Mouse (Mus musculus) neural tube, embryonic 13.5 days (tissue): Measurements from ENCODE around the gene Cyp3a59. TPM values are rescaled to one million over a fixed set of nuclear protein-coding genes. Genes with fewer than 3 reads are reported as not detected.
"Not testable (repeated sequence)": the region's sequence is repeated elsewhere in the genome, so short reads cannot be mapped to it uniquely, and the experiment has no call there.

Source experiments
- ATAC-seq: fragments of 200-750 bp; cut with Nextera tagmentation; 2 replicates; pipeline ENCODE4 v1.8.0; 2017; ENCODE audit warnings: low read depth, mild to moderate bottlenecking, moderate TSS enrichment, moderate library complexity
- H3K27ac ChIP-seq: fragments of 300-500 bp; sonication (generic); replicated peaks from 2 replicates; pipeline ENCODE4 v1.5.1; 2015; ENCODE audit warnings: moderate library complexity, mild to moderate bottlenecking, inconsistent platforms
- H3K27me3 ChIP-seq: fragments of 300-500 bp; sonication (generic); 2 replicates; pipeline ENCODE4 v1.6.1; 2015; ENCODE audit warnings: mild to moderate bottlenecking, inconsistent platforms
- H3K36me3 ChIP-seq: fragments of 300-500 bp; sonication (generic); 2 replicates; pipeline ENCODE4 v1.6.1; 2015; ENCODE audit warnings: mild to moderate bottlenecking, inconsistent platforms
- H3K4me1 ChIP-seq: fragments of 300-500 bp; sonication (generic); replicated peaks from 2 replicates; pipeline ENCODE4 v1.6.1; 2015; ENCODE audit warnings: inconsistent platforms
- H3K4me2 ChIP-seq: fragments of 300-500 bp; sonication (generic); 2 replicates; pipeline ENCODE4 v1.6.1; 2015; ENCODE audit warnings: inconsistent platforms, mild to moderate bottlenecking, moderate library complexity
- H3K4me3 ChIP-seq: fragments of 300-500 bp; sonication (generic); 2 replicates; pipeline ENCODE4 v1.5.1; 2015; ENCODE audit warnings: mild to moderate bottlenecking, inconsistent platforms
- H3K9ac ChIP-seq: fragments of 300-500 bp; sonication (generic); 2 replicates; pipeline ENCODE4 v1.6.1; 2015; ENCODE audit warnings: moderate library complexity, mild to moderate bottlenecking, inconsistent platforms
- H3K9me3 ChIP-seq: fragments of 300-500 bp; sonication (generic); 2 replicates; pipeline ENCODE4 v1.6.1; 2016; ENCODE audit warnings: inconsistent platforms
- WGBS: fragments of 180-500 bp; shearing (Covaris S2); methylation state at CpG from one replicate; pipeline ENCODE4 v1.1.7; 2015; 5-methylcytosine and 5-hydroxymethylcytosine counted together
- polyA plus RNA-seq: library from polyadenylated mRNA; unstranded; fragments of >200 nt; fragmentation: Nextera tagmentation; extraction: Ambion mirVana; gene quantifications from 2 replicates; pipeline ENCODE4 v1.2.1, GENCODE M21; 2015

The Cyp3a59 gene
- not detected in 2 replicates for polyA plus RNA-seq

DNA sequence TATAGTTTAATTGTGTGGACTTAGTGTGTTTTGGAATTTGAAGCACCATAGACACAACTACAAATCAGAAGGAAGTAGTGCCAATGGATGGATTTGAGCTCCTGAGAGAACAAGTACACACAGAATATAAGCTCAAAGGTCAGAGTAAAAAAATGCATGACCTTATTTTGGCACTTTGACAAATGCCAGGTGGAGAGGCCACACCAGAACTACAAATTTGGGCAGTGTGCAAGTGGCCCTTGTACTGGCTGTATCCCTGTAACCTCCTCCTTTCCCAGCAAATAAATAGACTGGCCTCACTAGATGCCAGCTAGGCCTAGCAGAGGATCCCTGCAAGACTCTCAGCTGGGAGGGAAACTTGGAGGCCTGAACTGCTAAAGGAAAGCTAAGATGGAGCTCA, at the start of gene Cyp3a59:
Gene Cyp3a59, plus strand, starts transcription at position 313 of the 400 bp plus-strand sequence.
- not testable (repeated sequence) for H3K27ac ChIP-seq, H3K4me3 ChIP-seq, H3K36me3 ChIP-seq, H3K27me3 ChIP-seq, H3K4me1 ChIP-seq, H3K9ac ChIP-seq, H3K4me2 ChIP-seq, ATAC-seq
- H3K9me3 ChIP-seq: peaks cover 15% of the 10 kb centered on the region

DNA sequence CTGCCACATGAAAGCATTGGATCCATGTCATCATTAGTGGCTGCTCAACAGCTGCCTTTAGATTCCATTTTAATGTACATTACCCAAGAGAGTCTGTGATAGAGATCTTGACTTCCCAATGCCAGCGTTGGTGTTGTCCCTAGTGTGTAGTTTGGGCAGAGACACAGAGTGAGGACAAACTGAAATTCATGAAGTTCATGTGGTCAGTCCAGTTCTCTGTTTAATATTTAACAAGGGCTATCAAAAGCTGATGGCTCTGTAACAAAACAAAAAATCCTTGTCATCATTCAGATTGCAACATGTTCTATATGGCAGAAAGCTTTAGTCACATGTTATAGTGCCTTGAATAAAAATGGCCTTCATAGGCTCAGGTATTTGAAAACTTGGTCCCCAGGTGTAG, 9.0 kb upstream of the Cyp3a59 start:
- Histone ChIP-seq H3K36me3 (no peaks in the 10 kb centered on the region), H3K27ac (no peak overlapping the region), H3K9ac (no peak overlapping the region), H3K4me1 (no peaks in the 10 kb centered on the region), H3K9me3 (peaks cover 24% of the 10 kb centered on the region), H3K4me2 (no peak overlapping the region), H3K4me3 (no peak overlapping the region), H3K27me3 (no peaks in the 10 kb centered on the region)
- 56% methylated on average over 1 of the region's 1 CpGs for WGBS
- ATAC-seq: no peak

DNA sequence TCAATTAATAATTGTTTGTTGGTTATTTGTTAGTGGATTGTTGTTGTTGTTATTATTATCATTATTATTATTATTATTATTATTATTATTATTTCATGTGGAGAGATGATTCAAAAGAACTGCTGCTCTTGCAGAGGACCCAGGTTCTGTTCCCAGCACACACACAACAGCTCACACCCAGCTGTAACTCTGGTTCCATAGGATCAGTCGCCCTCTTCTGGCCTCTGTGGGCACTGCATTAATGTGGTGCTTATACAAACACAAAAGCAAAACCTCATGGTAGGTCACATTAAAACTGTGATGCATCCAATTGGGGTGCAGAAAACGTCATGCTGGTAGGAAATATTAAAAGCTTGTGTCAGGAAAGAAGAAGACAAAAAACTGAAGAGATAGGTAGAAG, 68.8 kb downstream of the Cyp3a59 start:
- WGBS: 55% methylated on average over 2 of the region's 2 CpGs
- H3K9me3 ChIP-seq: peaks cover 4% of the 10 kb centered on the region; the same call in 1 of the 2 replicates
- H3K9ac ChIP-seq: no peak overlapping the region
- no peaks in the 10 kb centered on the region for H3K27me3 ChIP-seq
- no peak overlapping the region for H3K27ac ChIP-seq
- no peak overlapping the region for H3K4me3 ChIP-seq
- ATAC-seq: no peak
- no peaks in the 10 kb centered on the region for H3K4me1 ChIP-seq
- H3K4me2 ChIP-seq: no peak overlapping the region
- H3K36me3 ChIP-seq: no peaks in the 10 kb centered on the region

DNA sequence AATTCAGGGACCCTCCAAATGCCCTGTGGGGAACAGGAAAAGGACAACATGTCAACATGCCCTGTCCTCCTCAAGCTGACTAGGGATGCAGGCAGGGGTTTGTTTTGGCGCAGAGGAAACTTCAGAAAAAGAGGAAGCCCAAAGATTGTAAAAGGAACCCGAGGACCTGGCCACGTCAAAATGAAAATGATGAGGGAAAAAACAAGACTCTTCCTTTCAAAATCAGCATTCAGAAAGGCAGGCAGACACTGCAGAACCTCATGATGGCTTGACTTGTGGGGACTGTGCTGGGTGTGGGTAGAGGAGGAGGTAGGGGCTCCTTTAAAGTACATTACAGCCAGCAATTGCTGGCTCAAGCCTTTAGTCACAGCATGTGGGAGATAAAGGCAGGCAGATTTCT, 71.4 kb downstream of the Cyp3a59 start:
- Histone ChIP-seq H3K4me2 (no peak overlapping the region), H3K27me3 (no peaks in the 10 kb centered on the region), H3K4me3 (no peak overlapping the region), H3K27ac (no peak overlapping the region), H3K9ac (no peak overlapping the region), H3K9me3 (peaks cover 4% of the 10 kb centered on the region; the same call in 1 of the 2 replicates), H3K36me3 (no peaks in the 10 kb centered on the region), H3K4me1 (no peaks in the 10 kb centered on the region)
- whole genome bisulfite sequencing: 75% methylated on average over 3 of the region's 3 CpGs
- ATAC-seq: no peak

DNA sequence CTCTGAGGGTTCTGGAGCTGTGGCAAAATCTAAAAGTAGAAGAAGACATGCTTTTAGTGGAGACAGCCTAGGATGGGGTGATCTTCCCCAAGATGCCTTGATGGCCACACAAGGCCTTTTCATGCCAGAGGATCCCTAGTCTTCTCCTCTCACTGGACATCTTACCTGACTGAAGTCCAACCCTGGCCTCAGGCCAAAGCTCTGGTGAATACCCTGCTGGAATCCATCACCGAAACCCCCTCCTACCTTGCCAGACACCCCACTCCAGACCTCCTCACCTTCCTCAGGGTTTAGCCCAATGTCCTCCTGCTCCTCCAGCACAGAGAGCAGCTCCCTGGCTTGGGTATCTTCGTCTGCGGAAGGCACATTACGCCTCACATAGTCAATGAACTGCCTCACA, 79.3 kb downstream of the Cyp3a59 start:
- WGBS: 96% methylated on average over 4 of the region's 4 CpGs

DNA sequence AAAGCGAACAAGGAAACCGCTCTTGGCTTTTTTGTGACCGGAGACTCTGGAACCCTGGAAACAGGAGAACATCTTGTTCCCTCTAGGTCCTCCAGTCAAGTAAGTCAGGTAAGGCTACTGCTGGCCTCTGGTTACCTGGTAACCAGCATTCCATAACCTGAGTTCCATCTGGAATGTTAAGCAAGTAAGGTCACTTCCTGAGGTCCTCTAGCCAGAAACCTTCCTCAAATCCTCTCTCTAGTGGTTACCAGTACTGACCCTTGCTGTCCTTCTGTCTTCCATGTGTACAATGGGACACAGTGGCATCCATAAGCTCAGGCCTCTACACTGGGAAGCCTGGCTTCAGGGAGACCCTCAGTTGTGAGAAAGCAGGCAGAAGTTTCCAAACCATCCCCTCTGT, 81.4 kb downstream of the Cyp3a59 start, which contains the start of gene Gm5565:
Gene Gm5565, minus strand, starts transcription at position 101 of the 400 bp plus-strand sequence.
- H3K4me1 ChIP-seq, H3K36me3 ChIP-seq, H3K9ac ChIP-seq, H3K4me2 ChIP-seq, H3K27ac ChIP-seq, H3K27me3 ChIP-seq, H3K4me3 ChIP-seq, ATAC-seq: not testable (repeated sequence)
- peaks cover 15% of the 10 kb centered on the region; the same call in 1 of the 2 replicates for H3K9me3 ChIP-seq
- 92% methylated on average over 3 of the region's 3 CpGs for WGBS

More for the DNA sequence above, 79.3 kb downstream of the Cyp3a59 start:
- not testable (repeated sequence) for H3K9ac ChIP-seq, H3K4me3 ChIP-seq, H3K27ac ChIP-seq, H3K36me3 ChIP-seq, H3K4me1 ChIP-seq, H3K4me2 ChIP-seq, H3K27me3 ChIP-seq, ATAC-seq
- peaks cover 15% of the 10 kb centered on the region; the same call in 1 of the 2 replicates for H3K9me3 ChIP-seq

Other genes with a start within 250 kb of the Cyp3a59 start
- not detected in 2 replicates for gene Cyp3a11, start 199.3 kb upstream of the Cyp3a59 start, polyA plus RNA-seq
- gene Cyp3a25, start 69.6 kb upstream of the Cyp3a59 start, polyA plus RNA-seq: not detected in 2 replicates
- gene Gm5565, start 81.3 kb downstream of the Cyp3a59 start, polyA plus RNA-seq: not detected in 2 replicates
- not detected in 2 replicates for gene Gm6309, start 91.5 kb downstream of the Cyp3a59 start, polyA plus RNA-seq
- 0.45 TPM in 1 of 2 replicates, not detected in the other for gene 1700001J03Rik, start 106.0 kb downstream of the Cyp3a59 start, polyA plus RNA-seq
- gene Rnf6, start 142.3 kb downstream of the Cyp3a59 start, polyA plus RNA-seq: 26.7 and 30.3 TPM in 2 replicates
- 20.4 and 21.7 TPM in 2 replicates for gene Cdk8, start 152.0 kb downstream of the Cyp3a59 start, polyA plus RNA-seq